Mouse (Mus musculus) monocyte, adult 5-6 weeks (primary cell): ENCODE measurements around the gene Dcaf5. TPM values are rescaled to one million over a fixed set of nuclear protein-coding genes. Genes with fewer than 3 reads are reported as not detected.

Experiments
- ATAC-seq: fragments of 153-309, 156-312 bp; replicated peaks from 2 replicates; pipeline ENCODE4 v1.8.0; 2017; ENCODE audit warnings: mild to moderate bottlenecking; ENCODE audit not compliant: low TSS enrichment, insufficient number of reproducible peaks, severe bottlenecking, poor library complexity, low FRiP score
- total RNA-seq: library from RNA; stranded (forward); fragments of 200-1000, 200-491, 200-594 nt; gene quantifications from 3 replicates; pipeline ENCODE4 v1.2.3, GENCODE M21; 2017

Gene Dcaf5
- total RNA-seq, 1 experiment from 2014 or later: 33.3 TPM

DNA sequence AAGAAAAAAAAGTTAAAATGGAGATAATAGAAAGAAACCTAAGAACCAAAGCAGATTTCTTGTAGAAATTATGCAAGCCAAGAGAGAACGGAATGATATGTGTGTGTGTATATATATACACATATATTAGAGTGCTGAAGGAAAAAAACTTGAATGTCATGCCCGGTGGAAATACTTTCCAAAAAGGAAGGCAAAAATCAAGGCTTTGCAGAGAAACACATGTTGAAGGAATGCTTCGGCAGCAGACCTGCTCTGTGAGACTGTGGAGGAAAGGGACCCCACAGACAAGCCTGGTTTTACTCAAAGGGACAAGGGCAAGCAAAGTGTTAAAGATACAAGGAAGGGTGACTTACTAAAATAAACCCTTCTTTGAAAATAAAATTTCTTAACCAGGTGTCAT is 128.8 kb downstream of the Dcaf5 start:
- ATAC-seq: no peak

GRCm38 (mm10) chr12:80304518-80304917 is 131.9 kb downstream of the Dcaf5 start:
- ATAC-seq: no peak

DNA sequence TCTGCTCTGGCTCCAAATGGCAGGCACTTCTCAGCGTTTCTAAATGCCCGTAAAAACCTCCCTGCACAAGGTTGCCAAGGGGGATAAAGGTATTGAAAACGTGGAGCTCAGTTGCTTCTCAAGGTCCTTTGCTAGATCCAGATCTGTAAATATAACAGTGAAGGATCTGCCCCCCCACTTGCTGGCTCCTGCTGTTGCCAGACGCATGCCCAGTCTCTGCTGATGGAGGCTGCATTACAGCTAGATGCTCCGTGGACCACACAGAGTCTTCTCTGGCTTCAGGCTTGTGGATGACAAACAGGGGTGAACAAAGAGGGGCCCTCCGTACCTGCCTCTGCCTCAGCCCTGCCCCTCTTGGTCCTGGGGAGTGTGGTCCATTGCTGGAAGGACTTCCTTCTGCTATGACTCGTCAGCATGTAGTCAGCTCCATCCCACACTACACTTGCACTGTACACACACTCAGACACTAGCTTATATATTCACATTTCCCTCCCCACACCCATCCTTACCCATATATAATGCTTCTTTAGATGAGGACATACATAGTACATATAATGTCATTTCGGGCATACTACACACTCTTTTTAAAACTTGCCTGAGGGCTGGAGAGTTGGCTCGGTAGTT is 135.5 kb downstream of the Dcaf5 start:
- no peak for ATAC-seq

DNA sequence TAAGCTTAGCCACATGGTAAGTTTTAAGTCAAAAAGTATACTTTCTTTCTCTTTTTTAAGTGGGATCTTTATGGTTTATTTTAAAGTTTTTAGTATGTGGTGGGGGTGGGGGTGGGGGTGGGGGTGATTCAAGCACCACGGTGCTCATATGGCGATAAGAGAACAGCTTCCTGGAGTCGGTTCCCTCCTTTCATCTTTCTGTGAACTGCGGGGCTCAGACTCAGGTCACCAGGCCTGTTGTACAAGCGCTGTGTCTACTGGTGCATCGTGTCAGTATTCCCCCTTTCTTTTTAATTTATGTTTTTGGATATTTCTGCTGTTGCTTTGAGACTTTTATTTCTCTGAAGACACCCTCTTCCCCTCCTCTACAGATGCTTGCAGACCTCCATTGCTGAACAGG is 137.7 kb downstream of the Dcaf5 start:
- no peak for ATAC-seq

DNA sequence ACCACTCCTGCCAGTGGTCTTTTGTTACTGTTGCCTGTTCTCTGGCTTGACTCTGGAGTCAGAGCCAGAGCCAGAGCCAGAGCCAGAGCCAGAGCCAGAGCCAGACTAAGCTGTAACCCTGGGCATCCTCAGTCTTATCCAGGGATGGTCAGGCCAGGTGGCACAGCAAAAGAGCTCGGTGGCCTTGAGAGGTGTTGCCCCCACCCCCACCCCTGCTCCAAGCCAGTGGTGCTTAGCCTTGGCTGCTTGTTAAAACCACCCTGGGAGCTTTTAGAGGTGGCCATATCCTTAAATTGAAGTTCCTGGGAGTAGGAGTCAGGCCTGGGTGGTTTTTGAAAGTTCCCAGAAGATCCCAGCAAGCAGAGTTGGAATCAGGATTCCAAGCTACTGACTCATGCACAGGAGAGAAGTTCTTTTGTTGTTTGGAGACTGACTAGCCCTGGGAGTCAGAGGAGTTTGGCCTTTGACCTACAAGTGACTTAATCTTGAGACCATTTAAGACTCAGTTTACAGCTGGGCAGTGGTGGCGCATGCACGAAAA is 144.4 kb downstream of the Dcaf5 start:
- no peak for ATAC-seq

DNA sequence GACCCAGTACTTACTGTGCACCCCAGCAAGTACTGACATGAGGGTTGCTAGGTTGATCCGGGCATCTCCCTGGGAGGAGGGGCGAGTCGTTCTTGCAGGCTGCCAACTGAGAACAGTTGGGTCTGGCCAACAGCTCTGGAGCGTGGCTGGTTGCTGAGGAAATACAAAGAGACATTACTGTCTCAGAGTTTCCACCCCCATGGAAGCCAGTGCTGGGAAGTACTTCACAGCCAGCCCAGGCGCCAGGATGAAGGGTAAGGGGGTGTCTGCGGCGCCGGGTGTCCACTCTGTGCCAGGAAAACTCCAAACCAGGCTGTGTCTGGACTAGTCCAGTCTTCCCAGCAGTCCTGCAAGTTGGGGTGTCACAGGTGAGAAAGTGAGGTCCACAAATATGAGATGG is 145.4 kb downstream of the Dcaf5 start:
- ATAC-seq: no peak

DNA sequence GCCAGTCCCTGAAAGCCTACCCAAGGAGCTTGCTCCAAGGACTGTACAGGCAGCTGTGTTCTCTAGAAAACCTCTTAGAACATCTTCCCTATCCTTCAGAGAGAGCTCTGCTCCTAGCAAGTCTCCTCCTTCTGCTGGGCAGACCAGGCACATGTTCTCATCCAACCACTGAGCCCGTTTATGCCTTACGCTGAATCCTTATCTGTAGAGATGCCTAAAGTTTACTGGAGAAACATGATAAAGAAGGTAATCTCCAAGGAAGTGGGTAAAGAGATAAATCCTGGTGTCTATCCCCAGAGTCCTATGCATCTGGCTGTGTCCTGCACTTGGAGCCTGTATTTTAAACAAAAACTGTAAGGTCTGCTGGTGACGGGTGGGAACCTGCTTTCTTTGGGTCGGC is 145.9 kb downstream of the Dcaf5 start:
- no peak for ATAC-seq

DNA sequence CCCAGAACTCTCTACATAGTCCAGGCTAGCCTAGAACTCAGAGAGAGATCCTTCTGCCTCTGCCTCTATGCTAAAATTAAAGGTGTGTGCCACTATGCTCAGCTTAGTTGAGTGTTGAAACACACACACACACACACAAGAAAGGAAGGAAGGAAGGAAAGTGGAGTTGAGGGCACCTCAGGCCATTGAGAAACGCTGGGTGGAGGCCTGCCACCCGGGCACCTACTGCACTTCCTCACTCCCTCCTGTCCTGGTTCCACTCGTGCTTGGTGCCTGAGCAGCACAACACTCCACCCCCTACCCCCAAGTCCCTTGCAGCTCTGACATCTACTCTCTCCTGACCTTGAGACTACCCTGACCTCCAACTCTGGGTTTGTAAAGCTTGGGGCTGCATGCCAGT is 146.7 kb downstream of the Dcaf5 start:
- ATAC-seq: no peak

DNA sequence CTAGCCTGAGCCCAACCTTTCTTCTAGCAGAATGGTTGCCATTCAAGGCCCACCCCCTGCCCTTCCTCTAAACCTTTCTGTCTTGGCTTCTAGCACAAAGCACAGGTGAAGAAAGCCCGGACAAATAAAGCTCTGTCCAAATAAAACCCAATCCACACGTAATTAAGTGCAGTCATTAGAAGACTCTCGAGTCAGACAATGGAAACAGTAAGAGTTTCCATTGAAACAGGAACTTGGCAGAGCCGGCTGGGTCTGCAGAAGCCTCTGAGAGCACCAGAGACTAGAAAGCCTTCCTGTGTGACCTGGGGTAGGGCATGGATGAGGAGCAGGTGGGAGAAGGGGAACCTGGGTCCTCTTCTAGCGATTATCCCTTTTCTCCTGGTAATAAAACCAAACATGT is 150.5 kb downstream of the Dcaf5 start:
- ATAC-seq: no peak

Other genes starting within 250 kb of the Dcaf5 start
- gene Actn1, start 176.2 kb downstream of the Dcaf5 start, total RNA-seq: 4.9 to 18.8 TPM (median 7.8 TPM) in 3 replicates
- gene Exd2, start 26.5 kb upstream of the Dcaf5 start, total RNA-seq: 29.2 to 48.5 TPM (median 31.7 TPM) in 3 replicates
- gene Galnt16, start 81.7 kb upstream of the Dcaf5 start, total RNA-seq: not detected in 3 replicates
- 7.9 to 18.9 TPM (median 8.6 TPM) in 3 replicates for gene Slc39a9, start 207.3 kb upstream of the Dcaf5 start, total RNA-seq
- gene Erh, start 207.7 kb upstream of the Dcaf5 start, total RNA-seq: 27.7 to 31.5 TPM (median 30.9 TPM) in 3 replicates